Mouse (Mus musculus) right cerebral cortex, postnatal 4 days (tissue): ENCODE measurements around the gene Il1rap.

Experiments
- DNase-seq: peaks from one replicate; pipeline ENCODE4 v3.0.0-alpha.2; 2022

The Il1rap gene

DNA sequence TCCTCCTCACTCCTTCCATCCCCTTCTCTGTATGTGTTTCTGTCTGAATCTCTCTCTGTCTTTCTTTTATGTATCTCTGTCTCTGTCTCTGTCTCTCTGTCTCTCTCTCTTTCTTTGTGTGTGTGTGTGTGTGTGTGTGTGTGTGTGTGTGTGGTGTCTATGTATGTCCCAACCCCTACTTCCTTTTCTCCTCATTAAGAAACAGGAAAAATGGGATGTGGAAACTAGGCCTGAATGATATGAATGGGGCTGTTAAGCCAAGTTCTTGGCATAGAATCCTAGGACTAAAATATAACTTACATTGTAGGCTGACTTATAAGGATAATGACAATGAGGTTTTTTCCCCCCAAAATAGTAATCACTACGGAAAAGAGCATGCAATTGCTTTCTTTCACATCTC, 149.4 kb downstream of the Il1rap start:
- no peak for DNase-seq

DNA sequence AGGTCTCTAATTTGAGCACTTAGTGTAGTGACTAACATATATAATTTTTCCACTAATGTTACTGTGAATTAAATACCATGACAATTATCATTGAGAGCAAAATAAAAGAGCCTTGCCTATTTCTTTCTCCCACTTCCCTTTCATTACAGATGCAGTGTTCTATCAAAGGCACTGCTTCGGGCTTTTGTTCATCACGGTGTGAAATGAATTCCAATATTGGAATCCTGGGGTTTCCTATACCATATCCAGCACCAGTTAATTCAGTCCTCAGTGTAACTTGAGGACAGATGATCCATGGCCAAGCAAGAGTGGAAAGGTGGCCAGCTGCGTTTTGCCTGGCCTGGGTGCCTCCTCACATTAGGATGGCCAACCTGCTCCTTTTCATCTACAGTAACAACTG, 151.1 kb downstream of the Il1rap start:
- DNase-seq: no peak

GRCm38 (mm10) chr16:26755381-26756155, 174.1 kb downstream of the Il1rap start:
- DNase-seq: no peak

- DNase-seq: no peak
Measured at GRCm38 (mm10) chr16:26775976-26776375, 194.5 kb downstream of the Il1rap start.

DNA sequence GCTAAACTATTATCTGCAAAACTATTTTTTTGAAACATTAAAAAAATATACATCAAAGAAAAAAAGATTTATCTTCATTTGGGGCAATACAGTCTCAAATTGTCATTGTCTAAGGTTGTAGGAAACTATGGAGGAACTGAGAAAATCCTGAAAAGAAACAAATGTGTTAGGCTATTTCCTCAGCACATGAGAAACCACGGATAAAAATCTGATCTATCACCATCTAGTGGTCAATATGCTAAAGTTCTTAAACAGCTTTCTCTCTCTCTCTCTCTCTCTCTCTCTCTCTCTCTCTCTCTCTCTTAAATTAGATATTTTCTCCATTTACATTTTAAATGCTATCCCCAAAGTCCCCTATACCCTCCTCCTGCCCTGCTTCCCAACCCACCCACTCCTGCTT, 195.6 kb downstream of the Il1rap start:
- DNase-seq: no peak
